Mouse (Mus musculus): ENCODE results near the gene Stxbp4. TPM values are rescaled to one million over a fixed set of nuclear protein-coding genes. Genes with fewer than 3 reads are reported as not detected.

The Stxbp4 gene
- 10 to 100 TPM in 3 of 4 experiments, 1 to 10 TPM in 1; 9.5 to 13.4 (median 11.2) TPM for total RNA-seq (2022)

DNA sequence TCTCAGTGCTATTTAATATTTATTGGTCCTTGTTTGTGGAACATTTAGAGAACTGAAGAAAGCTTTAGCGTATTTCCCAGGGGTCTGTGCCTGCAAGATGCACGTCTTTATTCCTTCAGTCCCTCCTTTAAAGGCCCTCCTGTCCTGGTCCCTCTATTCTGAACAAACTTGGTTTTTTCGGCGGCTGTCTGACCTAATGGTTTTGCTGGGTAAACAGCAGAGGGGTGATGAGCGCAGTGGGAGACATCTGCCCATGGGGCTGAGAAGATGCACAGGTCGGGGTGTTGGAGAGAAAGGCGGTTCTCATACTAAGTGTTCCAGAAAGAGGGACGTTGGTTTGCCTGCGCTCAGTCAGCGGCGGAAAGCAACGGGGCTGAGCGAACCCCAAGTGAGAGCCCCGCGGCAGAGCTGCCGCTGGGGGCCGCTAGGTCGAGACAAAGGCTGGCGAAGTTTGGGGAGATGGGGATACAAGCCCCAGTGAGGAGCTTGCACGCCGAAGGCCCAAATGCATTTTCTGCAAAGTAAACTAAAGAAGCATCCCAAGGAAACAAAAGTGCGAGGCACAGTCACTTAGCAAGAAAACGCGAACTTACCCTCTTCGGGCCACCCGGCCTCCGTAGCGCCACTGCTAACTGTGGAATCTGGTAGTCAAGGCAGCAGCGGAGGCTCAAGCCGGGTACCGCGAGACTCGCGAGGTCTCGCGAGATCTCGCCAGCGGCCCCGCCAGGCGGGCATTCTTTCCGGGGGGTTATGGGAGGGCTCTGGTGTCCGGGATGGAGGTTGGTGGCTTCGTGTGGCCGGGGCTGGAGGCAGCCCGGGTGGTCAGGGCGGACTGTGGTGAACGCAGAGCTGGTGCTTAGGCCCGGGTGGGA lies at the start of gene Stxbp4, which contains the start of gene Cox11:
Gene Stxbp4 (minus strand): TSS at position 645 of the 872 bp plus-strand sequence.
Gene Cox11 (plus strand): TSS at position 734 of the 872 bp plus-strand sequence.
- DNase-seq (ENCODE audit: low spot score in 2 of 2) = peak; percentile 92 to 94

DNA sequence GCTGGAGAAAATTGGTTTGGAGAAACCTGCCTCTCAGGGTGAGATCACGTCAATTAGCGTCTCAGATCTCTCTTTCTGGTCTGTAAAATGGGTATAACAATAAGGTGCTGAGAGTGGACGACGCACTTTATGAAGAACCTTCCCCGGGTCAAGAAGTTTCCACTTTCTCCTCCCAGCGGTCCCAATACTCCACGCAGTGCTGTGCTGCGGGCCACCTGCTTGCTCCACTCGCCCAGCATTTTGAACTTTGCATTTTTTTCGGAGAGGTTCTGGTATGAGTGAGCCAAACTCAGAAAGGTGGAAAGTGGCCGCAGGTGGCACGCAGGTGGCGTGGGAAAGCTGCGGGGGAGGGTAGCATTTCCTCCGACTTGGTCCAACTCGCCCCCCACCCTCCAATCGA lies 49.2 kb upstream of the Stxbp4 start:
- peak in 1 of 2 experiments; percentile 20 for DNase-seq (ENCODE audit: low spot score in 2 of 2)

DNA sequence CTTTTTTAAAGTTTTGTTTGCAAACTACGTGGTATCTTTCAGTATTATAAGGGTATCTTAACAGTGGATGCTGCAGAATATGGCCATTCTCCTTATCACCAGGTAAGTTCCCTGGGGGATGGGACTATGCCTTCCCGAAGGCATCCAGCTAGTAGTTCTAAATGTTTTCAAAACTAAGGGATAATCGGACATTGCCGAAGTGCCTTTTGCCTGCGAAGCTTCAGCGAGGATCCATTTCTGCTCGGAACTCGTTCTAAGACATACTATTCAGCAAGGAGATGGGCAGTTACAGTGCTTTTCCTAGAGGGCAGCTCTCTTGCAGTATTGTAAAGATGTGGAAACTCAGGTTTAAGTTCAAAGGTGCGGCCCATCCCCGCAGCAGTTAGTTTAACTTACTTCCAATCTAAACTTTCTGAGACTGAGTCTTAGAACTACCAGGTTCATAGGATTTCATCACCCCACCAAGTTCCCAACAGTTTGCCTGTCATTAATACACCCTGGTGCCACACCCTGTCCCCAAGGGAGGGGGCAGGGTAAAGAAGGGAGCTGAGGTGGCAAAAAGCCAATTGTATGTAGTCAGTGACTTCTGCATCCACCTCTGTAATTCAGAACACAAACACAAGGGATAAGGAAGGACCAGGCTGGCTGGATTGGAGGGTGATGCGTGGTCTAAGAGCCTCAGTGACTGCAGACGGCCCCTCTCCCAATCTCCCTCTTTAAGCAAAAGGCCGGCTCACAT lies 48.6 kb upstream of the Stxbp4 start:
- DNase-seq (ENCODE audit: low spot score in 2 of 2) = no peak

DNA sequence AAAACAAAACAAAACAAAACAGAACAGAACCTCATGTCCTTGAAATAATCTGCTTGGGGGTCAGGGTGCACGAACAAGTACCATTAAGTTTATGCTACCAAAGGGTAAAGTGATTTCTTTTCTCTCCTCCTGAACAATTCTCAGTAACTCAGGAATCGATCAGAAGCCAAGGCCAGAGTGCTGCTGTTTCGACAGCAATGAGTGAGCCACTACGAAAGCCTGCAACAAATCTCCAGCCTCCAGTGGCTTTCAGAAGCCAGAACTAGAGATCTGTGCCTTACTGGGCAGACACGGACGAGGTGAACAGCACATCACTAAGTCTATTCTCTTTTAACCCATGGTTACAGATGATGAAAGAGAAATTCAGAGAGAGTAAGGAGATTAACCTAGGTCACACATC lies 47.3 kb upstream of the Stxbp4 start:
- DNase-seq (ENCODE audit: low spot score in 2 of 2) = no peak

DNA sequence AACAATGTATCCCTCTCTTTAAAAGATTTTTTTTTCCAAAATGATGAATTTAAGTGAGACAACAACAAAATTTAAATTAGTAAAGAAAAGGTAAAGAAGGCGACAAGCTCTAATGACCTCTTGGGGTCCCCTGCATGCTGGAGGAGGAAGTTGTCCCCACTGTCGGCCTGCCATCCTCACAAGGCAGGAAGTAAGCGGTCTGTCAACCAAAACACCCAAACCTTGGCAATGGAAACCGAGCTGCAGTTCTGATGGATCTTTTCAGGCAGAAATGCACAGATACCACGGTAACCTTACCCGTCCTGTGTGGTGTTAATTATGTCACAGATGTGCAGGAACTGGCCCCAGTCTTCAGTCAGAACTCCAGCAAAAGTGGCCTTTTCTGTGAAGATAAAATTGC lies 46.9 kb upstream of the Stxbp4 start:
- no peak for DNase-seq (ENCODE audit: low spot score in 2 of 2)

DNA sequence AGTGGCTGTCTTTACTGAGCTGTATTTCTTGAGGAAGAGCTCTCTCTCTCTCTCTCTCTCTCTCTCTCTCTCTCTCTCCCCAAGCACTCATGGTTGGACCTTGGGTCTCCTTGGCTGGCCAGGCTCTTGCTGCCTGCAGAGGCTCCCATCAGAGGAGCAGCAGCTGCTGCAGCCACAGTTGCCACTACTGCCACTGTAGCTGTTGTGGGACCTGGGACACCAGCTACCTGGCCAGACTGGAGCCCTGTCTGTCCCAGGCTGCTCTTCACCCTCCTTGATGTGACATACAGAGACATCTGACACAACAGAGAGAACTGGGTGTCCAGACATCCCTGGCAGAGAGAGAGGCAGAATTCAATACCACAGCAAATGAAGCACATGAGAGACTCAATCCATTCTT lies 43.3 kb upstream of the Stxbp4 start:
- no peak for DNase-seq (ENCODE audit: low spot score in 2 of 2)

DNA sequence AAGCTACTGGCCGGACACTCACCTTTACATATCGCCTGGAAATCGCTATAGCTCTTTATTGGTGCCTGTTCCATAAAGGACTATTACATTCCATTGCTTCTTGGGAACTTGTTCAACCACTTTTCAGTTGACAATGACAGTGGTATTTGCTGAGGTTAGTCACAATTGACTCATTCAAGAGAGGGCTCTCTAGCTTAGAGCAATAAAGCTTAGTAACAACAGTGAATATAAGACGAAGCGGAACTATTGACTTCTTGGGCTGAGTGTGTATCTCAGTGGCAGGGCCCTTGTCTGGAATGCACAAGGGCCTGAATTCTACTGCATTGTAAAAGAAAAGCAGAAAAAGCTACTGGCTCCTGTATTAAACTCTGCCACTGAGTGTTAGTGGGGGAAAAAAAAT lies 40.7 kb upstream of the Stxbp4 start:
- no peak for DNase-seq (ENCODE audit: low spot score in 2 of 2)

DNA sequence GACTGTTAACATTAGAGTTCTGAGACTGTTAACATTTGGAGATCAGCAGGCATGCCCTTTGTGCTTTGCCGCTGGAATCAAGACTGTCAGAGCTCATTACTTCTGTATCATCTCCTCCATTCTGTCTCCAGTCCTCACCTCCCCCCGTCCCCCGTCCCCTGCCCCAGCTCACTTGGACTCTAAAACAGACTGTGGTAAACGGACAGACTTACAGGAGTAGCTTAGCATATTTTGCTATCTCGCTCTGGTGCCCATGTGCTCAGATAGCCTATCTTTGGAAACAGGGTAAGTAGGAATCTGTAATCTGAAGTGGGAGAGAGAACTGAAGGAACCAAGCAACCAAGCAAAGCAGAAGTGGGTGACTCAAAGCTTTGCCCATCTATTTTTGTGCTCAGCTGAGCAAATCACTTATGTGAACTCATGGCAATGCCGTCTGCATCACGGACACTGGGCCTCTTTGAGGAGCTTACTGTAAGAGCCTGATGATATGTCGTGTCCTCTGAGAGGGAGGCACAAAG lies 39.9 kb upstream of the Stxbp4 start:
- peak in 1 of 2 experiments; percentile 53 for DNase-seq (ENCODE audit: low spot score in 2 of 2)

DNA sequence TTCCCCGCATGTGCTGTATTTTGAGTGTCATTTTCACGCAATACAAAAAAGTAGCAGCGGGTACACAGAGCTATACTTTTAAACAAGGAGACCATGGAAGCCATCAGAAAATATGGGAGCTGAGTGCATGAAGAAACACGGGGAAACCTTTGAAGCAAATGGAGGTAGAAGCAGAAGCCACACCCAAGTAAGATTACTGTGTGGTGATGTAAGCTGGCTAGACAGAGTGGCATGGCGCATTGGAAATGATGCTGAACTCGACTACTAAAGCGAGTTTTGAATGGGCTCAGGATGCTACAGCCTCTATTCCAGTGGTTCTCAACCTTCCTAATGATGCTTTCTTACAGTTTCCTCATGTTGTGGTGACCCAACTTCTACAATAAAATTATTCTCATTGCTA lies 39.1 kb upstream of the Stxbp4 start:
- DNase-seq (ENCODE audit: low spot score in 2 of 2) = no peak

DNA sequence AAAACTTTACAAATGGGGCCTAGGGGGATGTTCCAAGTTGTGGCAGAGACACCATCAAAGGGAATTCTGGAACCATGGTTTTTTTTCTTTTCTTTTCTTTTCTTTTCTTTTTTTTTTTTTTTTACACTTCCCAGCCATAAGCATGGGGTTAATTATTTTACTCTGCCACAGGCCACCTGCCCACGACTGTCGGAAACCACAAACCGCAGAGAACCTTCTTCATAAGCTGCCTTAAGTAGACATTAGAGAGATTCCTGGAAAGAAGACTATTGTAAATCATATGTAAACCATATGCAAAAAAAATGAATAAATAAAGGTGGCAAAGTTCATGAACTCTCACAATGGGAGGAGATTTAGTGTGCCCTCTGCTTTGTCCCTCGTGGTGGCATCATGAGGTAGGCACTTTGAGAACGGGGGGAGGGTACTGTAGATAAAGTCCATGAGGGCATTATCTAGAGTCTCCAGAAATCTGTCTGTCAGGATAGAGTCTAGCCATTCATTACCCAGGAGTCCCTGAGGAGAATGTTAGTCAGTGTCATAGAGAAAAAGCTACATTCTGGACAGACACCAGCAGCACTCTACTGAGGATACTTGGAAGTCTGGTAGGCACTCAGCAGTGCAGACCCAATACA lies 37.7 kb upstream of the Stxbp4 start:
- DNase-seq (ENCODE audit: low spot score in 2 of 2) = no peak

DNA sequence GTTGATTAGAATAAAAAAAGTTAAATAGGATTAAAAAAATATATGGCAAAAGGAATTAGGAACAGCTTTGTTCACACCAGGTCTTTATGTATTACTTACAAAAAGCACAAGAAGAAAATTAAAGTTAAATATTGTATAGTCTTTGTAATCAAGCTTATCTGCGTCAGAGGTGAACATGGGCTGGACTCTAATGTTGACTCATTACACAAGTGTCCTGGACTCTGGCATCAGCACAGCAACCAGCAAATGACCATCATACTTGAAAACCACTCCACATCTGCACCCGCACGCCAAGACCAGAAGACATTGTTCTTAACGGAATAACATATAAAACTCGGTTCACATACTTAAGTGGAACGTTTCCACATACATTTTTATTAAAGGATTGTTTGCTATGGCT lies 29.4 kb upstream of the Stxbp4 start:
- no peak for DNase-seq (ENCODE audit: low spot score in 2 of 2)

DNA sequence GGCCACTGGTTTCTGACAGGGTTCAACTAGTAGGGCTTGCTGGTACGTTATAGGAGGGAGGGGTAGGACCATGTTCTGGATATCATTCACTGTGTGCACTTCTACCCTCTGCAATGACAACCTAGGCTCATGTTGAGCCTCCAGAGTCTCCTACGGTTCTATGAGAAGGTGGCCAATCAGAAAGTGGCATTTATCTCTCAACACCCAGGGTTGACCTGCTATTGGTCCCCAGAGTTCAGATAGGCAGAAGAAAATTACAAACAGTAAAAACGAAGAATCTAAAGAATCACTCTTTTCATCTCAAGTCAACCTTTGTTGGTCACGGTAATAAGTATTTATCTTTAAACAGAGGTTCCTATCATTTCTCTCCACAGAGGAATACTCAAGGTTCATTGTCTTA lies 29.0 kb upstream of the Stxbp4 start:
- no peak for DNase-seq (ENCODE audit: low spot score in 2 of 2)

DNA sequence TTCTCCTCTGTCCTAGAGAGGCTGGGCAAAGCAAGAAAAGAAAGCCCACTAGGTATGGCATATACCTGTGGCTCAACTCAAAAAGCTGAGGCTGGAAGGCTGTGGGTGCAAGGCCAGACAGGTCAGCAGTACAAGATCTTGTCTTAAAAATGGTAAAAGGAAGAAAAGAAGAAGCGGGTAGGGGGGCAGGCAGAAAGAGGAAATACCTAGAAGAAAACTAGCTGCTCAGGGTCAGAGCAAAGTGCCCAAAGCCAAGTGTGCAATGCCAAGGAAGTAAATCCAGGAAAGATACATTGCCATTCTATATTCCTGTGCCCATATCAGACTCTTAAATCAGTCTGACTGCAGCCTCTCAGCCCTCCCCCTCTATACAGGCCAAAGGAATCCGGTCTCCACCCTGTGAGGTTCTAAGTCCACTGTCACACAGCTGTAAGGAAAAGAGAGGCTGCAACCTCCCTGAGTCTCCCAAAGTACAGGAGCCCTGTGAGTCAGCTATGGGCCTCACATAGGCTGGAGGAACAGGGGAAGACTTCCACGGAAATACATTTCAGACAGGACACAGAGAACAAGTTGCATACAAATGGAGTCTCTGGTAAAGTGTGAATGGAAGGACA lies 28.4 kb upstream of the Stxbp4 start:
- DNase-seq (ENCODE audit: low spot score in 2 of 2) = no peak

DNA sequence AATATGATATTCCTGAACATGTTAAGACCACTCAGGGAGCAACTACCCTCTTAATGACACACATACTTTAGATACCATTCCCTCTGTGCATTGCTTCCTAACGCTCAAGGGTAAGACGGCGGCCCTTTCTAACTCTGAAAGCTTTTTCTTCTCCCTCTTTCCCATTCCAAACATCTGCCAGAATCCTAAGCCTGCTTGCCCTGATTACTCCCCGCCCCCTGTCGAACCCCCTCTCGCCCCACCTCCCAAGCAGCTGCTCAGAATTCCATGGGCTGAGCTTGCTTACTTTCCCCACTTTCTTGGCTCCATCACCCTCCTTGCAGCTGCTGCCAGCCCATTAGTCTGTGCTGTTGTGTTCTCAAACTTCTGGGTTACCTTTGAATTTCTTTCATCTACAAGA lies 27.3 kb upstream of the Stxbp4 start:
- peak in 1 of 2 experiments; percentile 45 for DNase-seq (ENCODE audit: low spot score in 2 of 2)

DNA sequence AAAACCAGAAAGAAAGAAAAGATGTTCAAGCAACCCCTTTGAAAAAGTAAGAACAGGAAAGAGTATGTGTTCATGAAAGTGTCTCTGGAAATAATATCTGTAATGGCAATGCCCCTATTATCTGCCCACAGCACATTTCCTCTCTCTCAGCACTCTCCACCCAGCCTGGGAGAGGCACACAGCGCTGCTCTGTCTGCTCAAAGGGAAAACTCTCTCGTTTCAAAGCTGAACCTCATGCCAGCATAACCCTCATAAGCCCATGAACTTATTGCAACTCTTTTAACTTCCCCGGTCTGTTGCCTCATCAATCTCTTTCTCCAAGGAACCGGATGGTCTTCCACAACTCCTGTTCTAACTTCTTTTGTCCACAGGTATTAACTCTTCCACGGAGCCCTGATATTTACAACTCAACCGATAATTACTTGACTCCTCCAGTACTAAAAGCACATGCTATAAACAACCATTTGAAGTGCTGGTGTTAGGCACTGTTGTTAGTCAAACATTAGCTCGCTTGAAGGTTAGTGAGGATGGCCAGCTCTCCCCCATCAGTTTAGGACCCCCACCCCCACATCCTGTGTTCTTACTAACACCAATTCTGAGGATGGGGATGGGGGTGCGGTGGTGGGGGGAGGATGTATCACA lies 26.6 kb upstream of the Stxbp4 start:
- DNase-seq (ENCODE audit: low spot score in 2 of 2) = no peak

DNA sequence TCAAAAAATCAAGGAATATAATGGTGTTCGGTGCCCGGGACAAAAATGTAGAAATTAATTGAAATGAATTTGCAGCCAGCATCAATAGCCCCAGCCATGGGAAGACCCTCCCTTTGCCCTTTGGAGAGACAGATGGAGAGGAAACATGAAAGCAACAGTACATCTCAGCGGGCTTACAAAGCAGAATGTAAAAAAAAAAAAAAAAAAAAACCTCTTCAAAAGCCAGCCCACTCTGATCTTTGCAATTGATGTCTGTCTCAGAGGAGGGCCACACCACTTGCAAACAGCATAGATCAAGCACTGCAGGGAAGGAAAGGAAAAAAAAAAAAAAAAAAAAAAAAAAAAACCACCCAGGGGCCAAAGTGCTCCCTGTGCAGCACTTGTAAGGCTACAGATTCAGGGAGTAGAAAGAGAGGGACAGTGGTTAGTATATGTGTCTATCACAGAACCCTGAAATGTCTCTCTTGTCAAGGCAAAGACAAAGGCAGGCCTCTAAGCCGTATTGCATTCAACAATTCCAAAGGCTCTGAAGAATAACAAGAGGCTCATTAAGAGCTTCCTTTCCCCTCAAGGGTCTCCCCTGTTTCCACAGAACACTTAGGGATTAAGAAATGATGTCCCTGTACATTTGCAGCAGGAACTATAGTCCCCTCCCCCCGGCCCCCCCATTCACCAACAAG lies 25.9 kb upstream of the Stxbp4 start:
- no peak for DNase-seq (ENCODE audit: low spot score in 2 of 2)

DNA sequence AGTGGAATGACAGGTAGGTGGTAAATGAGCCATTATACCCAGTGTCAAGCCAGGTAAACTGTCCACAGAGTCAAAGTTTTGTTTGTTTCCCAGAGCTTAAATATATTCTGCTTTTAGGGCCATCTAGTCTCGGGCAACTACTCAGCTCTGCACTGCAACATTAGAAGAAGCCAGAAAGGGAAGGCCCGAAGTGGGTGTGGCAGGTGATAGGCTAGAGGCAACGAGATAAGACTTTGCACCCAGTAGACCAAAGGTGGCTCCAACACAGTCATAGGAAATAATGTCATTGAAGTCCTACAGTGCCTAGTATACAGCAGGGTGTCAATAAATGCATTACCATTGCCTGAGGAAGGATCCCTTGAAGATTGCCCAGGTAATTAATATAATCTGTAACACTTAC lies 25.2 kb upstream of the Stxbp4 start:
- DNase-seq (ENCODE audit: low spot score in 2 of 2) = no peak

DNA sequence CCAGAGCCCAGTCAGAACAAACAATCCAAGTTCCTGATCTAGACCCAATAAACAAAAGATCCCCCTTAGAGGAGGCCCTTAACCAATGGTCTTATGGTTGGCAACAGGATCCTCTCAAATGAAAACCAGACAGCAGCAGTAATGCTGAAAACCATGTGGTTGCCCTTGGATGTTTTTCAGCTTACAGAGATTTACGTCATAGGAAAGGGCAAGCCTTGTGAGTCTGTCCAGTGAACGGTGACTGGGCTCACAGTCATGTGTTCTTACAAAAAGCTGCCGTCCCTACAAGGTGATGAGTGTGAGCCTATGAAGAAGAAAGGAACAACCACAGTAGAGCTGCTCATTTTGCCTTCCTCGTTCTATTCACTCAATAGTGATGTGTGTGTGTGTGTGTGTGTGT lies 22.8 kb upstream of the Stxbp4 start:
- no peak for DNase-seq (ENCODE audit: low spot score in 2 of 2)

DNA sequence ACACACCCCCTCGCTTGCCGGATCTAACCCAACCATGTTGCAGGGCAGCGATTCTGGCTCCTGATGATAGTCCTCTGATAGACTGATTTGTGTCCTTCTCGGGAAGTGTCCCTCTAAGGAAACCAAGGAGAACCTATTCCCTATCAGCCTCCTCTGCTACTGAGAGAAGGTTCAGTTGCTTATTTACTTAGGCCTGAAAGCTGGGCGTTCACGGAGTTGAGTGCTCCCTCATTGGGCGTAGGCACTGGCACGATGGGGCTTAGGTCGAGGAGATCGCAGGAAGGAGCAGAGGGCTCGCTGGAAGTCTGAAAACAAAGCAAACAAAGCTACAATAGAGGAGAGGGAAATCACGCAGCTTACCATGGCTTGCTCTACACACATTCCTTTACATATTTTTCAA lies 19.6 kb upstream of the Stxbp4 start:
- no peak for DNase-seq (ENCODE audit: low spot score in 2 of 2)

DNA sequence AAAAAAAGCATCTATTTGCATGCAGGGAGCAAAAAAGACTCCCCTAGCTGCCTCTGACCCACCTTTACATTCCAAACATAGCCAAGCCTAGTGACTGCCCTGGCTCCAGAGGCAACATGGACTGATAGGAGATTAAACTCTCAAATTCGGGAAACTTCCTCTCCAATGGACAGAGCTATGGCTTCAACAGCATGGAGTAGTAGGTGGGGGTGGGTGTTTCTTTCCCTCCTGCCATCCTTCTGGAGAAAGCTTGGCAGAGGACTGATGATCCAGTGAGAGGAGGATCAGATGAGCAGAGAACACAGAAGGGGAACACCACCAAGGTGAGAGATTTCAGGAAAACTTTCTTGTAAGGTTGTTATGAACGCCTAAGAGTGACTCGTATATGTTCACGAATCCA lies 14.7 kb upstream of the Stxbp4 start:
- no peak for DNase-seq (ENCODE audit: low spot score in 2 of 2)
